Mouse (Mus musculus): ENCODE results near the gene Asap2. TPM values are rescaled to one million over a fixed set of nuclear protein-coding genes. Genes with fewer than 3 reads are reported as not detected.

The Asap2 gene
- polyA plus RNA-seq, 3 experiments from 2014 or later: 1.4 to 1.8 (median 1.7) TPM

DNA sequence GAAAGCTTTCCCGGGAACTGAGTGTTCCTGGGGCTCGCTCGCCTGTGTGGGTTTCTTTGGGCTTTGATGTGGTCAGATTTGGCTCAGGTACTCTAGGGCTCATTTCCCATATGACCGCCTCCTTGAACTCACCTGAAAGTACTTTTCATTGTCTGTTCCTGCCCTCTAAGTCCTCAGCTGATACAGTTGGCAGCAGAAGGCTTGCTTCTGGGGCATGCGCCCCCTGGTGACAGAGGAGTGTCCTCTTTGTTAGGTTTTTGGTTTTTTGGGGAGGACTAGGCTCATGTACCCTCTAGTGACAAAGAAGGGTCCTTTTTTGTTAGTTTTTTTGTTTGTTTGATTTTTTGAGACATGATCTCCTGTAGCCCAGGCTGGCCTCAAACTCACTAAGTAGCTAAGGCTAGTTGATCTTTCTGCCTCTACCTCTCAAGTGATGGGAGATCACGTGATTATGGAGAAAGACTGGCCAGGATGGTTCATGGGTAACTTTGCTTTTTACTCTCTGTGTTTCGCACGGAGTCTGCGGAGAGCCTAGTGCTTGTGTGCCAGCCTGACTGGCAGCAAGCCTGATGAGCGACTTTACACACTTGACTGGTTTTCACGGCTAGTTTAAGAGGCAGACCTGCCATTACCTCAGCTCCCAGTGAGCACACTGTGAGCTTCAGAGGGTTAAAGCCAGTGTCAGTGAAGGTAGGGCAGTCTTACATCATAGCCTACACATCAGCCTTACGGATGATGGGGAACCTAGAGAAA is 328.1 kb downstream of the Asap2 start:
- peak; percentile 58 for ATAC-seq

All from inflammation-experienced regulatory T-cells, adult 6 months (primary cell).